Mouse (Mus musculus): ENCODE data around the gene Galk1. TPM values are rescaled to one million over a fixed set of nuclear protein-coding genes. Genes with fewer than 3 reads are reported as not detected.

Galk1 gene
- 10 to 100 TPM; 40.7 to 50.3 TPM for total RNA-seq (2021)
- long read RNA-seq, experiment 1, transcript Galk1-201 (8 exons, 1,406 nt), result major isoform, 93 of 120 reads
- long read RNA-seq, experiment 1, partial matches to known transcripts, result 22 of 120 reads
- long read RNA-seq, experiment 1, other reads (novel, unspliced or antisense), result 5 of 120 reads
- long read RNA-seq, experiment 2, transcript Galk1-201 (8 exons, 1,406 nt), result major isoform, 33 of 37 reads
- long read RNA-seq, experiment 2, partial matches to known transcripts, result 3 of 37 reads
- long read RNA-seq, experiment 2, other reads (novel, unspliced or antisense), result 1 of 37 reads

GRCm38 (mm10) chr11:116012262-116012947 lies at the start of gene Galk1:
Gene Galk1, minus strand, starts transcription at chr11:116012719.
- DNase-seq, result peak; percentile 93 to 96

- no peak for DNase-seq
Observed at GRCm38 (mm10) chr11:116061641-116062415, 49.3 kb upstream of the Galk1 start.

GRCm38 (mm10) chr11:116060596-116060995 lies 48.1 kb upstream of the Galk1 start:
- no peak for DNase-seq

- no peak for DNase-seq
Observed at GRCm38 (mm10) chr11:116059691-116060025, 47.1 kb upstream of the Galk1 start.

- no peak for DNase-seq
Observed at GRCm38 (mm10) chr11:116058868-116059690, 46.6 kb upstream of the Galk1 start.

GRCm38 (mm10) chr11:116058022-116058614 lies 45.6 kb upstream of the Galk1 start:
- DNase-seq, result no peak

GRCm38 (mm10) chr11:116057237-116057881 lies 44.8 kb upstream of the Galk1 start:
- no peak for DNase-seq

- DNase-seq, result no peak
Observed at GRCm38 (mm10) chr11:116055873-116056272, 43.4 kb upstream of the Galk1 start.

- no peak for DNase-seq
Observed at GRCm38 (mm10) chr11:116053510-116054229, 41.2 kb upstream of the Galk1 start.

- DNase-seq, result no peak
Observed at GRCm38 (mm10) chr11:116050196-116050595, 37.7 kb upstream of the Galk1 start.

GRCm38 (mm10) chr11:116049610-116050009 lies 37.1 kb upstream of the Galk1 start:
- DNase-seq, result no peak

GRCm38 (mm10) chr11:116045173-116045572 lies 32.7 kb upstream of the Galk1 start:
- DNase-seq, result no peak

GRCm38 (mm10) chr11:116043286-116043685 lies 30.8 kb upstream of the Galk1 start:
- DNase-seq, result no peak

- DNase-seq, result no peak
Observed at GRCm38 (mm10) chr11:116042372-116043138, 30.0 kb upstream of the Galk1 start.

- DNase-seq, result no peak
Observed at GRCm38 (mm10) chr11:116041833-116042232, 29.3 kb upstream of the Galk1 start.

- no peak for DNase-seq
Observed at GRCm38 (mm10) chr11:116040593-116040992, 28.1 kb upstream of the Galk1 start.

GRCm38 (mm10) chr11:116037826-116038225 lies 25.3 kb upstream of the Galk1 start:
- no peak for DNase-seq

- no peak for DNase-seq
Observed at GRCm38 (mm10) chr11:116036671-116037070, 24.2 kb upstream of the Galk1 start.

- no peak for DNase-seq
Observed at GRCm38 (mm10) chr11:116034584-116034983, 22.1 kb upstream of the Galk1 start.
